Mouse (Mus musculus): ENCODE data around the gene Cck.

DNA sequence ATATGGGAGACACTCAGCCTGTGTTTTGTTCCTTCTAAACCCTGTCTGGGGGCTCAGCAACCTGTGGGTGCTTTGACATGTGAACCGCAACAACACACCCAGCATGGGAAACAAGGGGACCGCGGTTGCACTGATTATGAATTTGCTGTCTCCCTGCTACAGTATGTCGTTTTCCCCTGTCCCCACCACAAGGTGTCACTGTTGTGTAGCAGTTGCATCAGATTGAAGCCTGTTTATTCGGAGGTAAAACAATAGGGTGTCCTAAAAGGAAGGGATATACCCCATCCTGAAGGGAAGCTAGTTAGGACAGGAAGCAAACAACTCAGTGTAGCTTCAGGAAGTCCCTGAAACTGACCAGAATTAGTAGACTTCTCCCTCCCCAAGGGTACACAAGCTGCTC is 16.0 kb downstream of the Cck start:
- TF ChIP-seq CTCF (IDR thresholded peaks at IDR 0.05; ENCODE audit: insufficient read depth, low read length) (peak; percentile 51), POLR2A (IDR thresholded peaks at IDR 0.05; ENCODE audit: borderline replicate concordance, extremely low read depth, low read depth, low read length) (no peak)

Measured in lung, adult 2 months (tissue).